Mouse (Mus musculus) small intestine, adult 2 months (tissue): Measurements from ENCODE around the gene Ddx11. TPM values are rescaled to one million over a fixed set of nuclear protein-coding genes. Genes with fewer than 3 reads are reported as not detected.

Source experiments
- H3K27ac ChIP-seq: fragments of 200-500 bp; 2 replicates; pipeline ENCODE4 v1.5.1; 2012; ENCODE audit warnings: low read depth, low read length, control low read depth, inconsistent platforms; ENCODE audit not compliant: insufficient read depth
- H3K27me3 ChIP-seq: fragments of 200-500 bp; 2 replicates; pipeline ENCODE4 v1.6.1; 2012; ENCODE audit warnings: mild to moderate bottlenecking, moderate library complexity, low read length, inconsistent platforms; ENCODE audit not compliant: control insufficient read depth, insufficient read depth
- H3K36me3 ChIP-seq: fragments of 200-500 bp; 2 replicates; pipeline ENCODE4 v1.6.1; 2012; ENCODE audit warnings: mild to moderate bottlenecking, low read length, control low read depth, inconsistent platforms; ENCODE audit not compliant: control insufficient read depth, insufficient read depth
- H3K4me1 ChIP-seq: fragments of 200-500 bp; 2 replicates; pipeline ENCODE4 v1.6.1; 2012; ENCODE audit warnings: low read length, inconsistent platforms, mixed read lengths; ENCODE audit not compliant: control insufficient read depth, insufficient read depth, insufficient read length
- H3K4me3 ChIP-seq: fragments of 200-500 bp; 2 replicates; pipeline ENCODE4 v1.5.1; 2012; ENCODE audit warnings: low read depth, mild to moderate bottlenecking, control low read depth, inconsistent platforms, low read length, moderate library complexity
- CTCF ChIP-seq: fragments of 200-500 bp; IDR thresholded peaks from 2 replicates; pipeline ENCODE4 v1.5.1; 2012; ENCODE audit warnings: low read depth, mild to moderate bottlenecking, control low read depth, inconsistent platforms, low read length, moderate library complexity, mixed read lengths; ENCODE audit not compliant: insufficient replicate concordance, insufficient read length; ENCODE audit errors: extremely low read depth
- POLR2A ChIP-seq: fragments of 200-500 bp; IDR thresholded peaks from 2 replicates; pipeline ENCODE4 v1.6.1; 2012; ENCODE audit warnings: low read depth, mild to moderate bottlenecking, control low read depth, inconsistent platforms, low read length, moderate library complexity
- WGBS: fragments of 180-500 bp; shearing (Covaris S2); methylation state at CpG from one replicate; pipeline ENCODE4 v1.1.7; 2018; 5-methylcytosine and 5-hydroxymethylcytosine counted together
- polyA plus RNA-seq: library from polyadenylated mRNA; depleted of rRNA; stranded (reverse); fragments of >200 nt; gene quantifications from 2 replicates; pipeline ENCODE4 v1.2.3, GENCODE M21; 2012

Ddx11 gene
- polyA plus RNA-seq, 1 experiment, result 2.7 TPM

- Histone ChIP-seq H3K27me3 (no peaks in the 10 kb centered on the region), H3K4me3 (no peak overlapping the region), H3K27ac (no peak overlapping the region), H3K36me3 (peaks cover 43% of the 10 kb centered on the region), H3K4me1 (no peaks in the 10 kb centered on the region)
- TF ChIP-seq CTCF (no peak), POLR2A (no peak)
- WGBS, result 92% methylated on average over 1 of the region's 1 CpGs
Observed at GRCm38 (mm10) chr17:66085038-66085437, 38.3 kb upstream of the Ddx11 start.

- Histone ChIP-seq H3K4me1 (no peaks in the 10 kb centered on the region), H3K36me3 (peaks cover 39% of the 10 kb centered on the region), H3K27me3 (no peaks in the 10 kb centered on the region), H3K4me3 (no peak overlapping the region), H3K27ac (no peak overlapping the region)
- TF ChIP-seq CTCF (no peak), POLR2A (no peak)
Observed at GRCm38 (mm10) chr17:66090251-66090650, 33.1 kb upstream of the Ddx11 start.

DNA sequence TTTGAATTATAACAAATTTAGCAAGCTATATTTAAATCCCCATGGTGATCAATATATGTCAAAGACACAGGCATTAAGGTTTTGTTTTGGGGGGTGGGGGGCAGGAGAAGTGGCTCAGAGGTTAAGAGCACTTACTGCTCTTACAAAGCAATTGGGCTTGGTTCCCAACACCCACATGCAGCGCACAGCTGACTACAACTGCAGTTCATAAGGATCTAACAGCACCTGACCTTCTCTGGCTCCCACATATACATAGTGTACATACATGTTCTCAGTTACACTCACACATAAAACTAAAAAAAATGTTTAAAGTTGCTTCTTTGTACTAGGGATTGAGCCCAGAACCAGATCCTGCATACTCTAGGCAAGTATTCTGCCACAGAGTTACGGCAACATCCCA, 31.9 kb upstream of the Ddx11 start:
- Histone ChIP-seq H3K4me3 (no peak overlapping the region), H3K4me1 (no peaks in the 10 kb centered on the region), H3K27ac (no peak overlapping the region), H3K27me3 (no peaks in the 10 kb centered on the region), H3K36me3 (peaks cover 29% of the 10 kb centered on the region)
- TF ChIP-seq POLR2A (no peak), CTCF (no peak)
- WGBS, result 90% methylated on average over 2 of the region's 2 CpGs

- no peak overlapping the region for H3K27ac ChIP-seq
- H3K4me3 ChIP-seq, result no peak overlapping the region
- no peaks in the 10 kb centered on the region for H3K27me3 ChIP-seq
- WGBS, result 51% methylated on average over 2 of the region's 2 CpGs
- no peaks in the 10 kb centered on the region for H3K4me1 ChIP-seq
- TF ChIP-seq POLR2A (no peak), CTCF (no peak)
- H3K36me3 ChIP-seq, result peaks cover 25% of the 10 kb centered on the region
Observed at GRCm38 (mm10) chr17:66092065-66092464, 31.3 kb upstream of the Ddx11 start.

DNA sequence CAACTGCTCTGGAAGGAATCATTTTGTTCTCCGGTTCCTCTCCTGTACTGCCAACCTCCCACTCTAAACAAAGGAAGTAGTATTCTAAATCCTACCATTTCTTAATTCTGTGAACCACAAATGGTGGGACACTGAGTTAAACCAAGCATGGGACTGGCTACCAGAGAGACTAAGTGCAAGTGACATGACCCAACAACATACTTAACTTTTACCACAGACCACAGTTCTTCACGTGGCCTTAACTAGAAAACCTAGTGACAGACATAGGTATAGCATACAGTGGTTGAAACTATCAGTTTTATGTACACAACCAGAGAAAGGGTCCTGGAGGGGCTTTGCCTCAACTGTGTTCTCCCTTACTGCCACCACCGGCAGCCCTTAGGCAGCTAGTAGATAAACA, 30.7 kb upstream of the Ddx11 start:
- Histone ChIP-seq H3K27ac (no peak overlapping the region), H3K4me3 (no peak overlapping the region), H3K27me3 (no peaks in the 10 kb centered on the region), H3K36me3 (peaks cover 20% of the 10 kb centered on the region), H3K4me1 (no peaks in the 10 kb centered on the region)
- WGBS, result 69% methylated on average over 3 of the region's 3 CpGs
- TF ChIP-seq CTCF (no peak), POLR2A (no peak)

GRCm38 (mm10) chr17:66100566-66101379, 22.5 kb upstream of the Ddx11 start:
- peaks cover 4% of the 10 kb centered on the region; the same call in 1 of the 2 replicates for H3K4me1 ChIP-seq
- no peaks in the 10 kb centered on the region for H3K36me3 ChIP-seq
- H3K4me3 ChIP-seq, result peak overlapping the region; percentile 97
- H3K27me3 ChIP-seq, result no peaks in the 10 kb centered on the region
- TF ChIP-seq CTCF (no peak), POLR2A (no peak)
- under 1% methylated on average over 41 of the region's 41 CpGs for WGBS
- peak overlapping the region; percentile 92 for H3K27ac ChIP-seq

- WGBS, result under 1% methylated on average over 67 of the region's 67 CpGs
- peak; percentile 95 for TF ChIP-seq POLR2A
- TF ChIP-seq CTCF, result peak; percentile 87; the same call in 1 of the 2 replicates
- peak within 1 kb of the TSS; percentile 92 for H3K27ac ChIP-seq
Observed at GRCm38 (mm10) chr17:66101380-66102330, 21.7 kb upstream of the Ddx11 start, which contains the start of gene Ndufv2. Gene Ndufv2 (minus strand): TSS chr17:66101559.

More at GRCm38 (mm10) chr17:66101380-66102330, 21.7 kb upstream of the Ddx11 start, which contains the start of gene Ndufv2:
- Histone ChIP-seq H3K4me1 (peaks cover 4% of the 10 kb centered on the region; the same call in 1 of the 2 replicates), H3K4me3 (peak within 1 kb of the TSS; percentile 97), H3K27me3 (no peaks in the 10 kb centered on the region), H3K36me3 (no peaks in the 10 kb centered on the region)
